Mouse (Mus musculus): ENCODE measurements around the gene Ankmy1. TPM values are rescaled to one million over a fixed set of nuclear protein-coding genes. Genes with fewer than 3 reads are reported as not detected.

Ankmy1 gene
- polyA plus RNA-seq, 1 experiment from 2014 or later = 2.4 TPM

- DNase-seq (ENCODE audit: low spot score) (peak; percentile 93), ATAC-seq (peak; percentile 57)
- H3K9ac ChIP-seq (ENCODE audit: low read length) = peak overlapping the region; percentile 99
- no peaks in the 10 kb centered on the region for H3K9me3 ChIP-seq (replicated peaks; ENCODE audit: control insufficient read depth, low read length)
- H3K27ac ChIP-seq (ENCODE audit: low read depth, low read length) = peak overlapping the region; percentile 96
- H3K4me1 ChIP-seq (ENCODE audit: control insufficient read depth, insufficient read depth, low read length) = peaks cover 40% of the 10 kb centered on the region
- H3K4me3 ChIP-seq (ENCODE audit: low read depth, low read length) = peak overlapping the region; percentile 88
- peaks cover 32% of the 10 kb centered on the region for H3K36me3 ChIP-seq (ENCODE audit: control insufficient read depth, insufficient read depth, low read length)
- H3K27me3 ChIP-seq (replicated peaks; ENCODE audit: control insufficient read depth, insufficient read depth, low read length) = no peaks in the 10 kb centered on the region
- WGBS = under 1% methylated on average over 62 of the region's 62 CpGs
- peak overlapping the region; percentile 95 for H3K4me2 ChIP-seq (ENCODE audit: low read length)
Measured at GRCm38 (mm10) chr1:92832011-92833010, 70.4 kb downstream of the Ankmy1 start.

GRCm38 (mm10) chr1:92831188-92832001 is 71.3 kb downstream of the Ankmy1 start, which contains the start of gene Gpc1:
Gene Gpc1, plus strand, starts transcription at chr1:92831645.
- H3K9me3 ChIP-seq (replicated peaks; ENCODE audit: control insufficient read depth, low read length) = no peaks in the 10 kb centered on the region
- H3K36me3 ChIP-seq (ENCODE audit: control insufficient read depth, insufficient read depth, low read length) = peaks cover 23% of the 10 kb centered on the region
- peak; percentile 78 for ATAC-seq
- peak within 1 kb of the TSS; percentile 96 for H3K27ac ChIP-seq (ENCODE audit: low read depth, low read length)
- peak within 1 kb of the TSS; percentile 88 for H3K4me3 ChIP-seq (ENCODE audit: low read depth, low read length)
- H3K9ac ChIP-seq (ENCODE audit: low read length) = peak within 1 kb of the TSS; percentile 99
- H3K4me2 ChIP-seq (ENCODE audit: low read length) = peak within 1 kb of the TSS; percentile 95
- no peaks in the 10 kb centered on the region for H3K27me3 ChIP-seq (replicated peaks; ENCODE audit: control insufficient read depth, insufficient read depth, low read length)
- peaks cover 33% of the 10 kb centered on the region for H3K4me1 ChIP-seq (ENCODE audit: control insufficient read depth, insufficient read depth, low read length)
- DNase-seq (ENCODE audit: low spot score) = peak; percentile 94
- 0% methylated on average over 41 of the region's 99 CpGs for WGBS

GRCm38 (mm10) chr1:92830626-92831187 is 72.0 kb downstream of the Ankmy1 start:
- ATAC-seq = no peak
- H3K9ac ChIP-seq (ENCODE audit: low read length) = peak overlapping the region; percentile 99
- 5% methylated on average over 13 of the region's 13 CpGs for WGBS

GRCm38 (mm10) chr1:92815756-92816294 is 86.9 kb downstream of the Ankmy1 start:
- no peak overlapping the region for H3K9ac ChIP-seq (ENCODE audit: low read length)
- DNase-seq (ENCODE audit: low spot score) (no peak), ATAC-seq (no peak)
- H3K27me3 ChIP-seq (replicated peaks; ENCODE audit: control insufficient read depth, insufficient read depth, low read length) = no peaks in the 10 kb centered on the region
- H3K4me3 ChIP-seq (ENCODE audit: low read depth, low read length) = no peak overlapping the region
- WGBS = 89% methylated on average over 5 of the region's 5 CpGs
- no peaks in the 10 kb centered on the region for H3K36me3 ChIP-seq (ENCODE audit: control insufficient read depth, insufficient read depth, low read length)
- H3K27ac ChIP-seq (ENCODE audit: low read depth, low read length) = no peak overlapping the region
- H3K4me2 ChIP-seq (ENCODE audit: low read length) = no peak overlapping the region
- no peaks in the 10 kb centered on the region for H3K9me3 ChIP-seq (replicated peaks; ENCODE audit: control insufficient read depth, low read length)
- no peaks in the 10 kb centered on the region for H3K4me1 ChIP-seq (ENCODE audit: control insufficient read depth, insufficient read depth, low read length)

More at GRCm38 (mm10) chr1:92830626-92831187, 72.0 kb downstream of the Ankmy1 start:
- DNase-seq (ENCODE audit: low spot score) = no peak
- peak overlapping the region; percentile 96 for H3K27ac ChIP-seq (ENCODE audit: low read depth, low read length)
- peak overlapping the region; percentile 95 for H3K4me2 ChIP-seq (ENCODE audit: low read length)
- H3K4me3 ChIP-seq (ENCODE audit: low read depth, low read length) = peak overlapping the region; percentile 88
- peaks cover 33% of the 10 kb centered on the region for H3K4me1 ChIP-seq (ENCODE audit: control insufficient read depth, insufficient read depth, low read length)
- H3K27me3 ChIP-seq (replicated peaks; ENCODE audit: control insufficient read depth, insufficient read depth, low read length) = no peaks in the 10 kb centered on the region
- no peaks in the 10 kb centered on the region for H3K9me3 ChIP-seq (replicated peaks; ENCODE audit: control insufficient read depth, low read length)
- H3K36me3 ChIP-seq (ENCODE audit: control insufficient read depth, insufficient read depth, low read length) = peaks cover 17% of the 10 kb centered on the region

- Histone ChIP-seq H3K4me1 (ENCODE audit: control insufficient read depth, insufficient read depth, low read length) (no peaks in the 10 kb centered on the region), H3K27ac (ENCODE audit: low read depth, low read length) (no peak overlapping the region), H3K9ac (ENCODE audit: low read length) (no peak overlapping the region), H3K4me2 (ENCODE audit: low read length) (no peak overlapping the region), H3K36me3 (ENCODE audit: control insufficient read depth, insufficient read depth, low read length) (no peaks in the 10 kb centered on the region), H3K27me3 (replicated peaks; ENCODE audit: control insufficient read depth, insufficient read depth, low read length) (no peaks in the 10 kb centered on the region), H3K4me3 (ENCODE audit: low read depth, low read length) (no peak overlapping the region), H3K9me3 (replicated peaks; ENCODE audit: control insufficient read depth, low read length) (no peaks in the 10 kb centered on the region)
- no peak for DNase-seq (ENCODE audit: low spot score)
- 60% methylated on average over 9 of the region's 9 CpGs for WGBS
- no peak for ATAC-seq
Measured at GRCm38 (mm10) chr1:92815100-92815499, 87.6 kb downstream of the Ankmy1 start.

GRCm38 (mm10) chr1:92814319-92814718 is 88.4 kb downstream of the Ankmy1 start:
- no peak for ATAC-seq
- Histone ChIP-seq H3K27me3 (replicated peaks; ENCODE audit: control insufficient read depth, insufficient read depth, low read length) (no peaks in the 10 kb centered on the region), H3K9ac (ENCODE audit: low read length) (no peak overlapping the region), H3K4me3 (ENCODE audit: low read depth, low read length) (no peak overlapping the region), H3K36me3 (ENCODE audit: control insufficient read depth, insufficient read depth, low read length) (no peaks in the 10 kb centered on the region), H3K4me2 (ENCODE audit: low read length) (no peak overlapping the region), H3K9me3 (replicated peaks; ENCODE audit: control insufficient read depth, low read length) (no peaks in the 10 kb centered on the region; the same call in 1 of the 2 replicates), H3K4me1 (ENCODE audit: control insufficient read depth, insufficient read depth, low read length) (no peaks in the 10 kb centered on the region), H3K27ac (ENCODE audit: low read depth, low read length) (no peak overlapping the region)
- 86% methylated on average over 5 of the region's 5 CpGs for WGBS
- DNase-seq (ENCODE audit: low spot score) = no peak

MicroRNAs within 50 kb of the gene (microRNA counts, 519-probe panel; counts per million panel counts)
- microRNA mmu-miR-149 = 5,370 counts per million, percentile 82 among the panel's probes with 10 or more counts

Small RNA genes within 50 kb of the gene (microRNA-seq; reads per million reads assigned to microRNA genes)
- 16,711 reads per million, percentile 98 among the genes with 10 or more reads in this experiment for gene Mir149

Other genes starting within 250 kb of the Ankmy1 start
- gene Gpc1, start 71.3 kb downstream of the Ankmy1 start, polyA plus RNA-seq (2014; fragmentation: Nextera tagmentation; extraction: Ambion mirVana) = 58.4 and 66.8 TPM in 2 replicates
- 12.2 and 12.7 TPM in 2 replicates for gene Dusp28, start 4.1 kb upstream of the Ankmy1 start, polyA plus RNA-seq (2014; fragmentation: Nextera tagmentation; extraction: Ambion mirVana)
- gene Rnpepl1, start 7.9 kb upstream of the Ankmy1 start, polyA plus RNA-seq (2014; fragmentation: Nextera tagmentation; extraction: Ambion mirVana) = 15.5 and 20.1 TPM in 2 replicates
- 40.2 and 52.8 TPM in 2 replicates for gene Capn10, start 31.5 kb upstream of the Ankmy1 start, polyA plus RNA-seq (2014; fragmentation: Nextera tagmentation; extraction: Ambion mirVana)
- 0.29 and 0.33 TPM in 2 replicates for gene Gpr35, start 48.0 kb upstream of the Ankmy1 start, polyA plus RNA-seq (2014; fragmentation: Nextera tagmentation; extraction: Ambion mirVana)
- not detected in 2 replicates for gene Aqp12, start 103.4 kb upstream of the Ankmy1 start, polyA plus RNA-seq (2014; fragmentation: Nextera tagmentation; extraction: Ambion mirVana)
- gene Kif1a, start 199.0 kb upstream of the Ankmy1 start, polyA plus RNA-seq (2014; fragmentation: Nextera tagmentation; extraction: Ambion mirVana) = 182 and 247 TPM in 2 replicates
- not detected in 2 replicates for gene Agxt, start 232.3 kb upstream of the Ankmy1 start, polyA plus RNA-seq (2014; fragmentation: Nextera tagmentation; extraction: Ambion mirVana)